Mouse (Mus musculus) embryonic facial prominence, embryonic 14.5 days (tissue): ENCODE data around the gene Ftcd. TPM values are rescaled to one million over a fixed set of nuclear protein-coding genes. Genes with fewer than 3 reads are reported as not detected.

Source experiments
- ATAC-seq: fragments of 200-750 bp; cut with Nextera tagmentation; 2 replicates; pipeline ENCODE4 v1.8.0; 2017; ENCODE audit warnings: low read depth, moderate number of reproducible peaks, moderate TSS enrichment
- DNase-seq: peaks from one replicate; pipeline ENCODE4 v3.0.0-alpha.2; 2015; ENCODE audit warnings: low spot score
- H3K27ac ChIP-seq: fragments of 300-500 bp; sonication (generic); replicated peaks from 2 replicates; pipeline ENCODE4 v1.5.1; 2014; ENCODE audit warnings: low read depth, mild to moderate bottlenecking, low read length, moderate library complexity
- H3K27me3 ChIP-seq: fragments of 300-500 bp; sonication (generic); replicated peaks from 2 replicates; pipeline ENCODE4 v1.6.1; 2014; ENCODE audit warnings: low read length; ENCODE audit not compliant: control insufficient read depth, insufficient read depth
- H3K36me3 ChIP-seq: fragments of 300-500 bp; sonication (generic); 2 replicates; pipeline ENCODE4 v1.6.1; 2014; ENCODE audit warnings: low read length, mixed read lengths; ENCODE audit not compliant: control insufficient read depth, insufficient read depth
- H3K4me1 ChIP-seq: fragments of 300-500 bp; sonication (generic); 2 replicates; pipeline ENCODE4 v1.6.1; 2014; ENCODE audit warnings: antibody characterized with exemption, low read length; ENCODE audit not compliant: control insufficient read depth, insufficient read depth
- H3K4me2 ChIP-seq: fragments of 300-500 bp; sonication (generic); 2 replicates; pipeline ENCODE4 v1.6.1; 2014; ENCODE audit warnings: low read depth, mild to moderate bottlenecking, low read length, moderate library complexity, mixed read lengths
- H3K4me3 ChIP-seq: fragments of 300-500 bp; sonication (generic); 2 replicates; pipeline ENCODE4 v1.5.1; 2014; ENCODE audit warnings: low read depth, mild to moderate bottlenecking, low read length
- H3K9ac ChIP-seq: fragments of 300-500 bp; sonication (generic); 2 replicates; pipeline ENCODE4 v1.6.1; 2014; ENCODE audit warnings: low read depth, mild to moderate bottlenecking, low read length, moderate library complexity, mixed read lengths
- H3K9me3 ChIP-seq: fragments of 300-500 bp; sonication (generic); 2 replicates; pipeline ENCODE4 v1.6.1; 2016; ENCODE audit warnings: low read length; ENCODE audit not compliant: control insufficient read depth
- WGBS: fragments of 180-500 bp; shearing (Covaris S2); extraction: QIAGEN DNeasy Blood & Tissue Kit; methylation state at CpG from one replicate; pipeline ENCODE4 v1.1.7; 2014; 5-methylcytosine and 5-hydroxymethylcytosine counted together
- polyA plus RNA-seq: library from polyadenylated mRNA; unstranded; fragments of >200 nt; fragmentation: Nextera tagmentation; extraction: Ambion mirVana; gene quantifications from 2 replicates; pipeline ENCODE4 v1.2.1, GENCODE M21; 2014

The Ftcd gene
- polyA plus RNA-seq, 1 experiment from 2014 or later: 0.11 TPM

- Histone ChIP-seq H3K27me3 (no peaks in the 10 kb centered on the region), H3K9ac (no peak overlapping the region), H3K27ac (no peak overlapping the region), H3K4me3 (no peak overlapping the region), H3K4me1 (no peaks in the 10 kb centered on the region), H3K4me2 (no peak overlapping the region), H3K36me3 (no peaks in the 10 kb centered on the region), H3K9me3 (no peaks in the 10 kb centered on the region)
- no peak for DNase-seq
- WGBS: 67% methylated on average over 7 of the region's 7 CpGs
- no peak for ATAC-seq
Observed at GRCm38 (mm10) chr10:76576920-76577319, 1.5 kb downstream of the Ftcd start.

GRCm38 (mm10) chr10:76584138-76584537 is 8.7 kb downstream of the Ftcd start:
- no peaks in the 10 kb centered on the region for H3K36me3 ChIP-seq
- ATAC-seq: no peak
- no peaks in the 10 kb centered on the region for H3K27me3 ChIP-seq
- no peaks in the 10 kb centered on the region for H3K9me3 ChIP-seq
- H3K4me2 ChIP-seq: peak overlapping the region; percentile 38
- WGBS: 13% methylated on average over 9 of the region's 10 CpGs
- H3K4me1 ChIP-seq: no peaks in the 10 kb centered on the region
- DNase-seq: no peak
- H3K4me3 ChIP-seq: no peak overlapping the region
- no peak overlapping the region for H3K27ac ChIP-seq
- peak overlapping the region; percentile 38; the same call in 1 of the 2 replicates for H3K9ac ChIP-seq

GRCm38 (mm10) chr10:76586190-76586589 is 10.7 kb downstream of the Ftcd start:
- H3K27me3 ChIP-seq: no peaks in the 10 kb centered on the region
- DNase-seq (no peak), ATAC-seq (no peak)
- no peak overlapping the region for H3K27ac ChIP-seq
- H3K9ac ChIP-seq: no peak overlapping the region
- no peak overlapping the region for H3K4me2 ChIP-seq
- WGBS: 26% methylated on average over 1 of the region's 1 CpGs
- H3K4me3 ChIP-seq: no peak overlapping the region
- H3K9me3 ChIP-seq: no peaks in the 10 kb centered on the region
- no peaks in the 10 kb centered on the region for H3K4me1 ChIP-seq
- no peaks in the 10 kb centered on the region for H3K36me3 ChIP-seq

GRCm38 (mm10) chr10:76590197-76590596 is 14.7 kb downstream of the Ftcd start:
- H3K27me3 ChIP-seq: no peaks in the 10 kb centered on the region
- ATAC-seq: no peak
- 80% methylated on average over 11 of the region's 11 CpGs for WGBS
- H3K4me1 ChIP-seq: no peaks in the 10 kb centered on the region
- no peak overlapping the region for H3K9ac ChIP-seq
- no peak for DNase-seq
- H3K27ac ChIP-seq: no peak overlapping the region
- H3K4me2 ChIP-seq: no peak overlapping the region
- no peak overlapping the region for H3K4me3 ChIP-seq
- no peaks in the 10 kb centered on the region for H3K36me3 ChIP-seq
- H3K9me3 ChIP-seq: no peaks in the 10 kb centered on the region

- Histone ChIP-seq H3K9ac (no peak overlapping the region), H3K9me3 (no peaks in the 10 kb centered on the region), H3K36me3 (peaks cover 32% of the 10 kb centered on the region), H3K4me1 (no peaks in the 10 kb centered on the region), H3K27ac (no peak overlapping the region), H3K4me3 (no peak overlapping the region), H3K4me2 (no peak overlapping the region), H3K27me3 (no peaks in the 10 kb centered on the region)
- 90% methylated on average over 31 of the region's 31 CpGs for WGBS
- DNase-seq: no peak
- ATAC-seq: no peak
Observed at GRCm38 (mm10) chr10:76596338-76596737, 20.9 kb downstream of the Ftcd start.

- H3K4me2 ChIP-seq: no peak overlapping the region
- 81% methylated on average over 3 of the region's 3 CpGs for WGBS
- H3K9ac ChIP-seq: no peak overlapping the region
- H3K27me3 ChIP-seq: no peaks in the 10 kb centered on the region
- no peak overlapping the region for H3K4me3 ChIP-seq
- peaks cover 79% of the 10 kb centered on the region for H3K36me3 ChIP-seq
- no peaks in the 10 kb centered on the region for H3K4me1 ChIP-seq
- DNase-seq (no peak), ATAC-seq (no peak)
- H3K27ac ChIP-seq: no peak overlapping the region
- no peaks in the 10 kb centered on the region for H3K9me3 ChIP-seq
Observed at GRCm38 (mm10) chr10:76602690-76603089, 27.2 kb downstream of the Ftcd start.

- no peaks in the 10 kb centered on the region for H3K27me3 ChIP-seq
- no peaks in the 10 kb centered on the region for H3K9me3 ChIP-seq
- no peak overlapping the region for H3K4me3 ChIP-seq
- no peak for ATAC-seq
- no peak overlapping the region for H3K9ac ChIP-seq
- no peak for DNase-seq
- H3K4me2 ChIP-seq: no peak overlapping the region
- WGBS: 88% methylated on average over 7 of the region's 7 CpGs
- no peaks in the 10 kb centered on the region for H3K4me1 ChIP-seq
- H3K27ac ChIP-seq: no peak overlapping the region
- peaks cover 81% of the 10 kb centered on the region for H3K36me3 ChIP-seq
Observed at GRCm38 (mm10) chr10:76612473-76612872, 37.0 kb downstream of the Ftcd start.

- no peak for ATAC-seq
- H3K4me3 ChIP-seq: peak overlapping the region; percentile 70
- peaks cover 11% of the 10 kb centered on the region; the same call in 1 of the 2 replicates for H3K36me3 ChIP-seq
- peak overlapping the region; percentile 88 for H3K9ac ChIP-seq
- peak overlapping the region; percentile 78 for H3K4me2 ChIP-seq
- peaks cover 14% of the 10 kb centered on the region for H3K4me1 ChIP-seq
- peak overlapping the region; percentile 78; the same call in 1 of the 2 replicates for H3K27ac ChIP-seq
- H3K27me3 ChIP-seq: no peaks in the 10 kb centered on the region
- 60% methylated on average over 4 of the region's 4 CpGs for WGBS
- DNase-seq: no peak
- H3K9me3 ChIP-seq: no peaks in the 10 kb centered on the region
Observed at GRCm38 (mm10) chr10:76622411-76622810, 47.0 kb downstream of the Ftcd start.

GRCm38 (mm10) chr10:76622928-76623680 is 47.7 kb downstream of the Ftcd start, which contains the start of gene Col6a2:
TSS of gene Col6a2 (minus strand) at chr10:76623630.
- Histone ChIP-seq H3K4me2 (peak within 1 kb of the TSS; percentile 78), H3K36me3 (peaks cover 4% of the 10 kb centered on the region; the same call in 1 of the 2 replicates), H3K9ac (peak within 1 kb of the TSS; percentile 88), H3K9me3 (no peaks in the 10 kb centered on the region), H3K27me3 (no peaks in the 10 kb centered on the region), H3K27ac (peak within 1 kb of the TSS; percentile 78), H3K4me1 (peaks cover 14% of the 10 kb centered on the region), H3K4me3 (peak within 1 kb of the TSS; percentile 70)
- peak; percentile 92 for DNase-seq
- ATAC-seq: peak; percentile 91
- 5% methylated on average over 29 of the region's 31 CpGs for WGBS
